Mouse (Mus musculus): ENCODE results near the gene Lrpprc.

DNA sequence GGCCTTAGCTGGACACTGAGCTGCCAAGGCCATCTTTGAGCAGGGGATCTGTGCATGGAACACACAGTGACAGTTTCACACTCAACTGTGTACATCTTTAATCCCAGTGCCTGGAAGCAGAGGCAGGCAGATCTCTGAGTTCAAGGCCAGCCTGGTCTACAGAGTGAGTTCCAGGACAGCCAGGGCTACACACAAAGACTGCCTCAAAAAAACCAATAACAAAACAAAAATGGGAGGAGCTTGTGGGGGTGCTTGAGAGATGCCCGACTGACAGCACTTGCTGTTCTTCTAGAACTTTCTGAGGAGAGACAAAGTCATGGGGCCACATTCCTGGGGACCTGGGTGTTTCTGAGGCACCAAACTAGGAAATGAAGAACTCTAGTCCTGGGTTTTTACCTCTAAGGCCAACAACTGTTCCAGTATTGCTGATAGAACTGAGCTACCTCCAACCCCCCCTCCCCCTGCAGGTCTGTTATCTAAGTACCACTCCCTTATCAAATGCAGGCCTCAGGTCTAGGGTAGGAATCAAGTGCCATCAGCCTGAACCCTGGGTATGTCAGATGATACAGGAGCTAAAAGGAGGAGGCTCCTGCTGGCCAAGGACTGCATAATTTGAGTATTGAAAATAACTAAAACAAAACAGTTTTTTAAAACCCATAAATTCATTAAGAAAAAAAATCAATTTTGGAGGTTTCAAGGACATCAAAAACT lies 62.2 kb downstream of the Lrpprc start:
- TF ChIP-seq HCFC1 (IDR thresholded peaks at IDR 0.05; ENCODE audit: borderline replicate concordance, insufficient read depth, low read length) (no peak), CHD2 (IDR thresholded peaks at IDR 0.05; ENCODE audit: low read depth, low read length) (no peak), ZC3H11A (IDR thresholded peaks at IDR 0.05; ENCODE audit: borderline replicate concordance, low read depth, low read length) (no peak), MAFK (IDR thresholded peaks at IDR 0.05; ENCODE audit: insufficient read depth, low read depth, low read length) (no peak), ZNF384 (IDR thresholded peaks at IDR 0.05; ENCODE audit: low read depth, low read length) (no peak)

All from ES-E14 (cell line).